In genomic region chr2:118112846-118113479, GRCm38 (mm10) we compare ENCODE assay signal across 8 mouse cellular contexts. TPM values are rescaled to one million over a fixed set of nuclear protein-coding genes. Genes with fewer than 3 reads are reported as not detected.
DNase-seq lines count a peak whose midpoint lies in the region; ATAC-seq and TF ChIP-seq lines count a peak whose summit lies in the region.

No protein-coding gene starts in this region.

- 0 out of 2 replicates have a peak overlapping the region, but pooled peaks have one; percentile 66 for H3K9ac ChIP-seq in forebrain, embryonic 11.5 days (ENCODE audit: low read length)

- peaks cover 8% of the 10 kb centered on the region; the same call in 1 of the 2 replicates for H3K4me1 ChIP-seq in forebrain, embryonic 11.5 days (replicated peaks; ENCODE audit: control insufficient read depth, insufficient read depth, low read length)
- peaks cover 4% of the 10 kb centered on the region for H3K4me1 ChIP-seq in kidney, adult 2 months (ENCODE audit: control insufficient read depth, insufficient read depth, low read length)

- no peak for TF ChIP-seq POLR2A in kidney, adult 2 months (IDR thresholded peaks at IDR 0.05; ENCODE audit: low read depth, low read length)

- peak; percentile 62 for DNase-seq in NIH3T3 (ENCODE audit: low read depth)
- DNase-seq in forebrain, embryonic 11.5 days (ENCODE audit: low spot score): no peak
- no peak for DNase-seq in kidney, adult 2 months
- DNase-seq in lung, postnatal 36 days: peak; percentile 29
- no peak for DNase-seq in urinary bladder, postnatal 14 days (ENCODE audit: low spot score)
- DNase-seq in urinary bladder, adult 2 months (ENCODE audit: low spot score): no peak
- no peak for DNase-seq in adrenal gland, postnatal 36 days

- H3K9me3 ChIP-seq in forebrain, embryonic 11.5 days (ENCODE audit: control insufficient read depth, low read length): no peaks in the 10 kb centered on the region

- H3K27me3 ChIP-seq in forebrain, embryonic 11.5 days (ENCODE audit: control insufficient read depth, insufficient read depth, low read length): no peaks in the 10 kb centered on the region; the same call in 1 of the 2 replicates
- H3K27me3 ChIP-seq in kidney, adult 2 months (replicated peaks; ENCODE audit: control insufficient read depth, insufficient read depth, low read length): no peaks in the 10 kb centered on the region

- no peaks in the 10 kb centered on the region for H3K36me3 ChIP-seq in forebrain, embryonic 11.5 days (ENCODE audit: control insufficient read depth, insufficient read depth, low read length)
- no peaks in the 10 kb centered on the region for H3K36me3 ChIP-seq in kidney, adult 2 months (ENCODE audit: control insufficient read depth, insufficient read depth, low read length)

- WGBS in forebrain, embryonic 11.5 days: 55% methylated on average over 21 of the region's 21 CpGs
- 38% methylated on average over 21 of the region's 21 CpGs for WGBS in kidney, adult 2 months

- H3K4me3 ChIP-seq in forebrain, embryonic 11.5 days (ENCODE audit: low read depth, low read length): peak overlapping the region; percentile 48
- peak overlapping the region; percentile 51 for H3K4me3 ChIP-seq in kidney, adult 2 months (ENCODE audit: insufficient read depth, low read depth, low read length)

- no peak for TF ChIP-seq CTCF in kidney, adult 2 months (conservative IDR thresholded peaks at IDR 0.05; ENCODE audit: insufficient read depth, insufficient read length, low read depth, low read length)

- no peak overlapping the region for H3K27ac ChIP-seq in forebrain, embryonic 11.5 days (ENCODE audit: low read depth, low read length)
- H3K27ac ChIP-seq in kidney, adult 2 months (ENCODE audit: insufficient read depth, low read depth, low read length): no peak overlapping the region

- peak overlapping the region; percentile 95 for H3K4me2 ChIP-seq in forebrain, embryonic 11.5 days (ENCODE audit: low read depth, low read length, severe bottlenecking)

- ATAC-seq in forebrain, embryonic 11.5 days (replicated peaks; ENCODE audit: low FRiP score): no peak
- no peak for ATAC-seq in granulocyte monocyte progenitor cell, adult 5-6 weeks (replicated peaks; ENCODE audit: poor library complexity, severe bottlenecking)

RNA-seq across cellular contexts. Expression of gene Thbs1, which starts 1.3 kb away (rescaled TPM):
- 61.2 and 63.4 TPM in 2 replicates for polyA plus RNA-seq in forebrain, embryonic 11.5 days (2014; fragmentation: Nextera tagmentation; extraction: Ambion mirVana)
- 19.8 and 20.6 TPM in 2 replicates for polyA plus RNA-seq in kidney, adult 2 months (2012; rRNA removed)
- 0.11 TPM in 1 of 2 replicates, not detected in the other for total RNA-seq in granulocyte monocyte progenitor cell, adult 5-6 weeks (2014; fragmentation: Nextera tagmentation)
- 3.2 and 4.7 TPM in 2 replicates for total RNA-seq in granulocyte monocyte progenitor cell, adult 5-6 weeks (2017)
- polyA plus RNA-seq in urinary bladder, adult 2 months (2012; rRNA removed): 28.7 and 34.3 TPM in 2 replicates
- total RNA-seq in adrenal gland, postnatal 36 days (2021): 10 to 100 TPM; 16.7 to 55.2 TPM

Comparison
In these comparisons a context has a peak if more than half of its experiments do, and no peak if none do; other contexts are left out.
1. DNase-seq: peak in NIH3T3 (single experiment) and lung, postnatal 36 days (single experiment); none in forebrain, embryonic 11.5 days (single experiment), kidney, adult 2 months (single experiment), urinary bladder, postnatal 14 days (single experiment), urinary bladder, adult 2 months (single experiment) and adrenal gland, postnatal 36 days (0 of 2).